Mouse (Mus musculus): ENCODE data around the gene Adgrl2. TPM values are rescaled to one million over a fixed set of nuclear protein-coding genes. Genes with fewer than 3 reads are reported as not detected.

Gene Adgrl2
- polyA plus RNA-seq, 1 experiment from 2014 or later, result 81.6 TPM

- no peaks in the 10 kb centered on the region for H3K27me3 ChIP-seq (ENCODE audit: poor library complexity, severe bottlenecking)
- 93% methylated on average over 10 of the region's 10 CpGs for WGBS
- no peak overlapping the region for H3K27ac ChIP-seq
- no peak overlapping the region for H3K4me3 ChIP-seq
- no peak for DNase-seq (ENCODE audit: extremely low spot score, low spot score)
- no peaks in the 10 kb centered on the region for H3K9me3 ChIP-seq
- H3K36me3 ChIP-seq (replicated peaks), result peaks cover 97% of the 10 kb centered on the region
- no peaks in the 10 kb centered on the region for H3K4me1 ChIP-seq
Observed at GRCm38 (mm10) chr3:148828519-148828918, 161.8 kb downstream of the Adgrl2 start.

- Histone ChIP-seq H3K4me1 (no peaks in the 10 kb centered on the region), H3K27ac (no peak overlapping the region), H3K4me3 (no peak overlapping the region), H3K27me3 (ENCODE audit: poor library complexity, severe bottlenecking) (no peaks in the 10 kb centered on the region), H3K9me3 (no peaks in the 10 kb centered on the region), H3K36me3 (replicated peaks) (peaks cover 98% of the 10 kb centered on the region)
- WGBS, result 96% methylated on average over 13 of the region's 13 CpGs
- DNase-seq (ENCODE audit: extremely low spot score, low spot score), result no peak
Observed at GRCm38 (mm10) chr3:148823551-148823950, 166.8 kb downstream of the Adgrl2 start.

GRCm38 (mm10) chr3:148821632-148822031 lies 168.7 kb downstream of the Adgrl2 start:
- Histone ChIP-seq H3K27me3 (ENCODE audit: poor library complexity, severe bottlenecking) (no peaks in the 10 kb centered on the region), H3K9me3 (no peaks in the 10 kb centered on the region), H3K27ac (no peak overlapping the region), H3K4me1 (no peaks in the 10 kb centered on the region), H3K36me3 (replicated peaks) (peaks cover 100% of the 10 kb centered on the region), H3K4me3 (no peak overlapping the region)
- 88% methylated on average over 6 of the region's 6 CpGs for WGBS
- DNase-seq (ENCODE audit: extremely low spot score, low spot score), result no peak

GRCm38 (mm10) chr3:148819323-148820046 lies 170.9 kb downstream of the Adgrl2 start:
- Histone ChIP-seq H3K27me3 (ENCODE audit: poor library complexity, severe bottlenecking) (no peaks in the 10 kb centered on the region), H3K9me3 (no peaks in the 10 kb centered on the region), H3K27ac (no peak overlapping the region), H3K4me1 (no peaks in the 10 kb centered on the region), H3K4me3 (no peak overlapping the region), H3K36me3 (replicated peaks) (peaks cover 100% of the 10 kb centered on the region)
- DNase-seq (ENCODE audit: extremely low spot score, low spot score), result no peak
- 94% methylated on average over 33 of the region's 33 CpGs for WGBS

DNA sequence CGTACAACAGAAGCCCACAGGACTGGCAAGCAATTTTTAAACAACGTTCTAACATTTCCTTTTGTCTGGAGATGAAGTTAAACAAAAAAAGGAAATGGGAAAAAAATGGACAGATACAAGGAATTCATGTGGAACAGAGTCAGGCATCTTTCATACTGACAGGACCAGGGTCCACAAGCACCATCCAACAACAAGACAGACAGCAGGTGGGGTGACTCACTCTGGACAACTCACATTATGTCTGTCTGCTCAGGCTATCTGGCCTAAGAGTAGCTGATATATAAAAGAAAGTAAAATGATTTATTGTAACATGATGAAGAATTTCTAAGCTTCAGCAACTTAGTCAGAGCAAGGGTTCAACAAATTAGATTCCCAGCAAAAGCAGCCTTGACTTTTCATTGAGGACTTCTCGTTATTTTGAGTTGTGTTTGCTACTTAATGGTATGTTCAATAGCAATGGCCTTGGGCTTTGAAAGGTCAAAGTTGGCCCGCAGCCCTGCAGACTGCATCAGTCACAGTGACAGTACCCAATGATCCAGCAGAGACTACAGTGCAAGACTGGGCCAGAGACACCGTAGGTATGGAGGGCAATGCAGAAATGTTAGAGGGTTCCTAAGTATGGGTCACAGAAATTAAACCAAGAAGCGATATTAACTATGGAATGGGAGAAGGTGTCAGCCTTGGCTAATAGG lies 171.8 kb downstream of the Adgrl2 start:
- no peak for DNase-seq (ENCODE audit: extremely low spot score, low spot score)
- 91% methylated on average over 6 of the region's 6 CpGs for WGBS
- Histone ChIP-seq H3K27me3 (ENCODE audit: poor library complexity, severe bottlenecking) (no peaks in the 10 kb centered on the region), H3K4me3 (no peak overlapping the region), H3K27ac (no peak overlapping the region), H3K36me3 (replicated peaks) (peaks cover 94% of the 10 kb centered on the region), H3K4me1 (no peaks in the 10 kb centered on the region), H3K9me3 (no peaks in the 10 kb centered on the region)

DNA sequence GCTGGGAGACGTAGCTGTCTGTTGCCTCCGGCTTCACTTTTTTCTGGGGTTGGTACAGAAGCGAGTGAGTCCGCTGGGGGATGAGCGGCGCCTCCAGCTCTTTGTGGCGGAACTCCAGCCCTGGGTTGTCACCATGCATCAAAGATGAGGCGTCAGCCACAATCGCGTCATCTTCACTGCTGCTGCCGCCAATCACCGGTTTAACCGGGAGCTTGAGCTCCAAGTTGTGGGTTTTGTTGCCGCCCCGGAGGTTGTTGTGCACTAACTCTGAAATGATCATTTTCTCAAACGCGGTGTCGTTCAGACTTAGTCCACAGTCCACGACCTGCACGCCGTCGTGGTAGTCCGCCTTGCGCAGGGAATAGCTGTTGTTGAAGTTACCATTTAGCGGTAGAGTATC lies 172.9 kb downstream of the Adgrl2 start:
- WGBS, result 98% methylated on average over 25 of the region's 25 CpGs
- Histone ChIP-seq H3K27me3 (ENCODE audit: poor library complexity, severe bottlenecking) (no peaks in the 10 kb centered on the region), H3K9me3 (no peaks in the 10 kb centered on the region), H3K27ac (no peak overlapping the region), H3K36me3 (replicated peaks) (peaks cover 83% of the 10 kb centered on the region), H3K4me1 (peaks cover 4% of the 10 kb centered on the region), H3K4me3 (no peak overlapping the region)
- no peak for DNase-seq (ENCODE audit: extremely low spot score, low spot score)

GRCm38 (mm10) chr3:148813121-148813520 lies 177.2 kb downstream of the Adgrl2 start:
- no peaks in the 10 kb centered on the region for H3K27me3 ChIP-seq (ENCODE audit: poor library complexity, severe bottlenecking)
- WGBS, result 87% methylated on average over 6 of the region's 6 CpGs
- H3K9me3 ChIP-seq, result no peaks in the 10 kb centered on the region
- no peak overlapping the region for H3K4me3 ChIP-seq
- no peak overlapping the region for H3K27ac ChIP-seq
- DNase-seq (ENCODE audit: extremely low spot score, low spot score), result no peak
- H3K36me3 ChIP-seq (replicated peaks), result peaks cover 40% of the 10 kb centered on the region
- H3K4me1 ChIP-seq, result peaks cover 17% of the 10 kb centered on the region

DNA sequence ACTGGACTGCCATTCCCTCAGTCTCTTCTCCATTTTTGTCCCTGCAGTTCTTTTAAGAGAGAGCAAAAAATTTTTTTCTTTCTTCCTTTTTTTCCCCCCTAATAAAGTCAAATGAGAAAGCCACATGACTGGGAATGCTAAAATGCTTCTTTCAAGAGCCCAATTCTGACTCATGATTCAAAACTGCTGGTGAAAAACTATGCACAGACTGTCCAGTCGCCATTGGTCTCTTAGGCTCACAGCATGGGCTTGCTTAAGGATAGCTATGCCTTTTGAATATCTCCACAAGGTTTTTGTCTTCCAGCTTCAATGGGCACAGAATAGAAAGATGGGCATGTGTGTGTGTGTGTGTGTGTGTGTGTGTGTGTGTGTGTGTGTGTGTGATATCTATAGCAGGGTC lies 178.3 kb downstream of the Adgrl2 start:
- Histone ChIP-seq H3K4me1 (peaks cover 17% of the 10 kb centered on the region), H3K9me3 (no peaks in the 10 kb centered on the region), H3K27ac (no peak overlapping the region), H3K27me3 (ENCODE audit: poor library complexity, severe bottlenecking) (no peaks in the 10 kb centered on the region), H3K4me3 (no peak overlapping the region), H3K36me3 (replicated peaks) (peaks cover 29% of the 10 kb centered on the region)
- no peak for DNase-seq (ENCODE audit: extremely low spot score, low spot score)
- 43% methylated on average over 1 of the region's 1 CpGs for WGBS

DNA sequence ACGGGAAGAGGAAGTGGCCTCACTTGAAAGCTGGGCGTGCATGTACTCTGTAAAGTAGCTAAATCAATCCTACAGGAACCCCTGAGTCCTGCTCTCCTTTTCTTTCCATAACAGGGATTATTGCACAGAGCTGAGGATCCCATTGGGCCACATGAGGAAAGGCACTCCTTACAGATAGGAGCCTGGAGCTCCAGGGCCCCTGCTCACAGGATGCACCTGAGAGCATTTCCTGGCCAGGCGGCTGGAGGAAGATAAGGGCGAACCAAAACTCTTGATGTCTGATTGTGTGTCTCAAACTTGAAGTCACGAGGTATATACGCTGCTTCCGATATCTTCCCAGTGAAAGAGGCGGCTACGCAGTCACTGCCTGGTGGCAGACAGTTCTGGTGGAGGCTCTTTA lies 183.4 kb downstream of the Adgrl2 start:
- peaks cover 15% of the 10 kb centered on the region for H3K4me1 ChIP-seq
- no peak for DNase-seq (ENCODE audit: extremely low spot score, low spot score)
- no peak overlapping the region for H3K27ac ChIP-seq
- H3K4me3 ChIP-seq, result no peak overlapping the region
- WGBS, result 86% methylated on average over 9 of the region's 9 CpGs
- no peaks in the 10 kb centered on the region for H3K9me3 ChIP-seq
- H3K27me3 ChIP-seq (ENCODE audit: poor library complexity, severe bottlenecking), result no peaks in the 10 kb centered on the region
- no peaks in the 10 kb centered on the region for H3K36me3 ChIP-seq (replicated peaks)

GRCm38 (mm10) chr3:148793286-148793913 lies 197.0 kb downstream of the Adgrl2 start:
- Histone ChIP-seq H3K36me3 (replicated peaks) (no peaks in the 10 kb centered on the region), H3K4me1 (no peaks in the 10 kb centered on the region), H3K27ac (no peak overlapping the region), H3K4me3 (no peak overlapping the region), H3K27me3 (ENCODE audit: poor library complexity, severe bottlenecking) (no peaks in the 10 kb centered on the region; the same call in 1 of the 2 replicates), H3K9me3 (no peaks in the 10 kb centered on the region)
- DNase-seq (ENCODE audit: extremely low spot score, low spot score), result no peak
- 79% methylated on average over 10 of the region's 10 CpGs for whole genome bisulfite sequencing

DNA sequence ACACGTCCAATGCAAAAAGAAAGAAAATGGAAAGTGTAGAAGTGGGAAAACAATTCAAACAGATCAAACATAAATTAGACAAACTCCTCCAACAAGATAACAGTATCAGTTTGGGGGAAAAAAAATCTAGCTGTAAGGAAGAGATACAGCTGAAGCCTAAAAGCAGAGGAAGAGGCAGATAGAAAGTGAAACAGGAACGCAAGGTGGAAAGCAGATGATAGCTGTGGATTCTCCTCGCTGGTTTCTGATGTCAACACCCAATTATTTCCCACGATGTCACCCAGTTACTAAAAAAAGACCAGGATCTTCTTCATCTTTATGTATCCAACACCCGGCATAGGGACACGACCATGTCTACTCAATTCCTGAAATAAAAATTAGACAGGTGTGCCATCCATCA lies 220.0 kb downstream of the Adgrl2 start:
- DNase-seq (ENCODE audit: extremely low spot score, low spot score), result no peak
- no peaks in the 10 kb centered on the region for H3K4me1 ChIP-seq
- no peak overlapping the region for H3K27ac ChIP-seq
- no peaks in the 10 kb centered on the region for H3K27me3 ChIP-seq (ENCODE audit: poor library complexity, severe bottlenecking)
- no peaks in the 10 kb centered on the region for H3K36me3 ChIP-seq (replicated peaks)
- WGBS, result 93% methylated on average over 6 of the region's 6 CpGs
- no peaks in the 10 kb centered on the region for H3K9me3 ChIP-seq
- H3K4me3 ChIP-seq, result no peak overlapping the region

Measured in forebrain, embryonic 10.5 days (tissue).